Mouse (Mus musculus) stomach, embryonic 15.5 days (tissue): ENCODE results near the gene Foxn1. TPM values are rescaled to one million over a fixed set of nuclear protein-coding genes. Genes with fewer than 3 reads are reported as not detected.

ENCODE experiments used
- ATAC-seq: fragments of 200-750 bp; cut with Nextera tagmentation; 2 replicates; pipeline ENCODE4 v1.8.0; 2017; ENCODE audit warnings: low read depth, moderate number of reproducible peaks, moderate TSS enrichment; ENCODE audit not compliant: insufficient read depth, low FRiP score
- H3K27ac ChIP-seq: fragments of 300-500 bp; sonication (generic); 2 replicates; pipeline ENCODE4 v1.5.1; 2015; ENCODE audit warnings: mild to moderate bottlenecking, inconsistent platforms
- H3K27me3 ChIP-seq: fragments of 300-500 bp; sonication (generic); replicated peaks from 2 replicates; pipeline ENCODE4 v1.6.1; 2015; ENCODE audit warnings: inconsistent platforms
- H3K36me3 ChIP-seq: fragments of 300-500 bp; sonication (generic); 2 replicates; pipeline ENCODE4 v1.6.1; 2015; ENCODE audit warnings: inconsistent platforms
- H3K4me1 ChIP-seq: fragments of 300-500 bp; sonication (generic); 2 replicates; pipeline ENCODE4 v1.6.1; 2015; ENCODE audit warnings: inconsistent platforms
- H3K4me2 ChIP-seq: fragments of 300-500 bp; sonication (generic); 2 replicates; pipeline ENCODE4 v1.6.1; 2015; ENCODE audit warnings: mild to moderate bottlenecking, inconsistent platforms
- H3K4me3 ChIP-seq: fragments of 300-500 bp; sonication (generic); replicated peaks from 2 replicates; pipeline ENCODE4 v1.5.1; 2015; ENCODE audit warnings: inconsistent platforms
- H3K9ac ChIP-seq: fragments of 300-500 bp; sonication (generic); 2 replicates; pipeline ENCODE4 v1.6.1; 2015; ENCODE audit warnings: inconsistent platforms
- H3K9me3 ChIP-seq: fragments of 300-500 bp; sonication (generic); 2 replicates; pipeline ENCODE4 v1.6.1; 2016; ENCODE audit warnings: inconsistent platforms
- WGBS: fragments of 180-500 bp; shearing (Covaris S2); methylation state at CpG from one replicate; pipeline ENCODE4 v1.1.7; 2015; 5-methylcytosine and 5-hydroxymethylcytosine counted together
- polyA plus RNA-seq: library from polyadenylated mRNA; unstranded; fragments of >200 nt; fragmentation: Nextera tagmentation; extraction: Ambion mirVana; gene quantifications from 2 replicates; pipeline ENCODE4 v1.2.1, GENCODE M21; 2015

The Foxn1 gene
- polyA plus RNA-seq, 1 experiment from 2014 or later = 0.90 TPM

DNA sequence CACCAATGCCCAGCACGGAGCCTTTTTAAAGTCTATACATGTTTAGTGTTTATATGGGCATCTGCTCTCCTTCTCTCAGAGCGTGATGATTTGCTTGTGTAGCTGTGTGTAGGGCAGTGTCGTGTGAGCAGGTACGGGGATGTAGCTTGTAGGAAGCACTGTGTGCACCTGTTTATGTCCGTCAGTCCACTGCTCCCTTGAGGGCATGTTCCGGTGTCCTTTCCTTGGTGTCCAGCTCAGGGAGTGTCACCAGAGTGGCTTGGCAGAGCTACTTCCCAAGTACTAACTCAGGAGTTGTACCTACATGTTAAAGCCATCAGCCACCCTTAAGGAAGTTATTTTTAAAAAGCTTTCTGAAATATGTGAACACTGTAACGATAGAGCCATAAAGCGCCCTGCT is 49.3 kb downstream of the Foxn1 start:
- no peaks in the 10 kb centered on the region for H3K9me3 ChIP-seq
- no peak for ATAC-seq
- no peak overlapping the region for H3K4me2 ChIP-seq
- no peak overlapping the region for H3K9ac ChIP-seq
- H3K27ac ChIP-seq = no peak overlapping the region
- WGBS = 94% methylated on average over 8 of the region's 8 CpGs
- H3K4me1 ChIP-seq = no peaks in the 10 kb centered on the region
- no peaks in the 10 kb centered on the region for H3K27me3 ChIP-seq
- peaks cover 25% of the 10 kb centered on the region for H3K36me3 ChIP-seq
- no peak overlapping the region for H3K4me3 ChIP-seq

DNA sequence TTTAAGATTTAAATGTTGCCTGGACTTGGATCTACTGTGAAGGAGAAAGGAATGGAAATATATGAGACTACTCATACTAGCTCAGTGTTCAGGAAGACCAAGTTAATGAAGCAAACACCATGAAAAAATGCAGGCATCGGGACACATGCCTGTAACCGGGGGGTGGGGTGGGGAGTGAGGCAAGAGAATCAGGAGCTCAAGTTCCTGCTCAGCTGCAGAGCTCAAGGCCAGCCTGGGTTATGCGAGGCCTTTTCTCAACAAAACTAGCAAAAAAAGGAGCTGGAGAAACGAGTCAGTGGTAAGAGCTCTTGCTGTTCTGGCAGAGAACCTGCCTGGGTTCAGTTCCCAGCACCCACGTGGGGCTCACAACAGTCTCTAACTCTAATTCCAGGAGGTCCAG is 52.4 kb downstream of the Foxn1 start:
- H3K36me3 ChIP-seq = peaks cover 16% of the 10 kb centered on the region
- no peak overlapping the region for H3K4me2 ChIP-seq
- 88% methylated on average over 5 of the region's 5 CpGs for WGBS
- peaks cover 4% of the 10 kb centered on the region; the same call in 1 of the 2 replicates for H3K4me1 ChIP-seq
- no peaks in the 10 kb centered on the region for H3K9me3 ChIP-seq
- no peak overlapping the region for H3K9ac ChIP-seq
- H3K27ac ChIP-seq = no peak overlapping the region
- H3K4me3 ChIP-seq = no peak overlapping the region
- no peaks in the 10 kb centered on the region for H3K27me3 ChIP-seq
- no peak for ATAC-seq

GRCm38 (mm10) chr11:78332676-78333075 is 53.7 kb downstream of the Foxn1 start:
- Histone ChIP-seq H3K27me3 (no peaks in the 10 kb centered on the region), H3K4me2 (no peak overlapping the region), H3K27ac (no peak overlapping the region), H3K36me3 (peaks cover 11% of the 10 kb centered on the region), H3K4me3 (no peak overlapping the region), H3K9ac (no peak overlapping the region), H3K9me3 (no peaks in the 10 kb centered on the region), H3K4me1 (peaks cover 7% of the 10 kb centered on the region; the same call in 1 of the 2 replicates)
- ATAC-seq = no peak
- WGBS = 93% methylated on average over 12 of the region's 12 CpGs

DNA sequence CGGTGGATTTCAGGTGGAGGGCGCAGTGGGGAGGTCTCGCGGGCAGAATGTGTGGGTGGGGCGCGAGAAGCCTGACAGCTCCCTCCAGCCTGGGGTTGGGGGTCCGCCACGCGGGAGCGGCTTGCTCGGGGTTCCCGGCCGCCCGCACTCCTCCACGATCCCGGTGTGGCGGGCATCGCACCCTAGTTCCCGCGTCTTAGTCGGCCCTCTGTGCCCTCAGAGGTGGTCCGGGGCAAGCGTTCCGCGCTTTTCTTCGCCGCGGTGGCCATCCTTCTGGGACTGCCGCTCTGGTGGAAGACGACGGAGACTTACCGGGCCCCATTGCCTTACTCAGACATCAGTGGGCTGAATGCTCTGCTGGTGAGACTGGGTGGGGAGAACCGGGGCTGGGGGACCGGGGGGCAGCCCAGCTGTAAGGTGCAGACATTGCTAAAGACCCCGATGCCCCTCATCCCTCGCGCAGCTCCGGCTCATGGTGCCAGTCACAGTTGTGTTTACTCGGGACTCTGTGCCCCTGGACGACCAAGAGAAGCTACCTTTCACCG is 57.8 kb downstream of the Foxn1 start:
- peak; percentile 67 for ATAC-seq
- H3K4me2 ChIP-seq = peak overlapping the region; percentile 94
- no peaks in the 10 kb centered on the region for H3K27me3 ChIP-seq
- peaks cover 3% of the 10 kb centered on the region; the same call in 1 of the 2 replicates for H3K36me3 ChIP-seq
- no peak overlapping the region for H3K27ac ChIP-seq
- peak overlapping the region; percentile 85 for H3K9ac ChIP-seq
- no peaks in the 10 kb centered on the region for H3K9me3 ChIP-seq
- peak overlapping the region; percentile 84 for H3K4me3 ChIP-seq
- H3K4me1 ChIP-seq = peaks cover 8% of the 10 kb centered on the region; the same call in 1 of the 2 replicates
- WGBS = under 1% methylated on average over 41 of the region's 41 CpGs

- peak; percentile 95 for ATAC-seq
- WGBS = 11% methylated on average over 37 of the region's 37 CpGs
- peaks cover 2% of the 10 kb centered on the region; the same call in 1 of the 2 replicates for H3K36me3 ChIP-seq
- peak within 1 kb of the TSS; percentile 94 for H3K4me2 ChIP-seq
- H3K9ac ChIP-seq = peak within 1 kb of the TSS; percentile 85
- H3K4me1 ChIP-seq = peaks cover 16% of the 10 kb centered on the region; the same call in 1 of the 2 replicates
- no peaks in the 10 kb centered on the region for H3K27me3 ChIP-seq
- H3K4me3 ChIP-seq = peak within 1 kb of the TSS; percentile 84
- peak within 1 kb of the TSS; percentile 62; the same call in 1 of the 2 replicates for H3K27ac ChIP-seq
- H3K9me3 ChIP-seq = no peaks in the 10 kb centered on the region
These were observed 58.5 kb downstream of the Foxn1 start, which contains the start of gene Pigs for GRCm38 (mm10) chr11:78327634-78328511. Gene Pigs (plus strand): TSS chr11:78328415.

- ATAC-seq = no peak
- Histone ChIP-seq H3K4me3 (no peak overlapping the region), H3K4me1 (peaks cover 20% of the 10 kb centered on the region), H3K4me2 (no peak overlapping the region), H3K27ac (no peak overlapping the region), H3K36me3 (no peaks in the 10 kb centered on the region), H3K9ac (no peak overlapping the region), H3K9me3 (no peaks in the 10 kb centered on the region), H3K27me3 (no peaks in the 10 kb centered on the region)
- WGBS = 89% methylated on average over 4 of the region's 4 CpGs
These were observed 59.1 kb downstream of the Foxn1 start for GRCm38 (mm10) chr11:78327215-78327614.

DNA sequence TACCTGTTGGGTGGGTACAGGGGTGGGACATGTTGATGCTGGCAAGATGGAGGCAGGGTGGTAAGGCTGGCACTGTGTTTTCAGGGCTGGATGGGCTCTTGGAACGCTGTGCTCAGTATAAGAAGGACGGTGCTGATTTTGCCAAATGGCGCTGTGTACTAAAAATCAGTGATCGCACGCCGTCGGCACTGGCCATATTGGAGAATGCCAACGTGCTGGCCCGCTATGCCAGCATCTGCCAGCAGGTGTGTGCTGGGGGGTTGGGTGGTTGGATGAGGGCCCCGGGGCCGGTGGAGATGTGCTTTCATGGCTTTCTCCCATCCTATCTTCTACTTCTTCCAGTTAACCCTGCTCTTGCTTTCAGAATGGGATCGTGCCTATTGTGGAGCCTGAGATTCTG is 61.4 kb downstream of the Foxn1 start:
- Histone ChIP-seq H3K4me1 (peaks cover 23% of the 10 kb centered on the region), H3K27me3 (no peaks in the 10 kb centered on the region), H3K9me3 (no peaks in the 10 kb centered on the region), H3K4me2 (no peak overlapping the region), H3K4me3 (no peak overlapping the region), H3K9ac (no peak overlapping the region), H3K27ac (no peak overlapping the region), H3K36me3 (peaks cover 8% of the 10 kb centered on the region; the same call in 1 of the 2 replicates)
- no peak for ATAC-seq
- WGBS = 94% methylated on average over 12 of the region's 12 CpGs

DNA sequence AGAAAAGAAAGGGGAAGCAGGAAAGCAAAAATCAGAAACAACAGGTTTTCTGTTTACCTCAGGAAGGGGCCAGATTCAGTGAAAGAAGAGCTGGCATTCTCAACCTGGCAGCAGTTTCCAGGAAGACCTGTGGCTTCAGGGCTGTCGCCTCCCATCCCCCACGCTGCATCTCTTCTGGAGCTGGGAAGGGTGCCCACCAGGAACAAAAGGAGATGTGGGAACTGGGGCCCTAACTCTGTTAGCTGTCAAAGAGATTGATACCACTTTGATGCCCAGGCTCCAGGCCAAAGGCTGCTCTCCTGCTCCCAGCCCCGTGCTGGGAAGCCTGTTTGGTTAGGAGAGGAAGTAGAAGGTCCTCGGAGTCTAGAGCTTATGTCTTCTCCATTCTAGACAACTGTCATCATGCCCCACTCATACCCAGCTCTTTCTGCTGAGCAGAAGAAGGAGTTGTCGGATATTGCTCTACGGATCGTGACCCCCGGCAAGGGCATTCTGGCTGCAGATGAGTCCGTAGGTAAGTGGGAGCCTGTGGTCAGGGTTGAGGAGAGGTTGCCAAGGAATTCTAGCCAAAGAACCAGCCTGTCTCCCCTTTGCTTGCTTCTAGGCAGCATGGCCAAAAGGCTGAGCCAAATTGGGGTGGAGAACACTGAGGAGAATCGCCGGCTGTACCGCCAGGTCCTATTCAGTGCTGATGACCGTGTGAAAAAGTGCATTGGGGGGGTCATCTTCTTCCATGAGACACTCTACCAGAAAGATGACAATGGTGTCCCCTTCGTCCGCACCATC is 62.2 kb downstream of the Foxn1 start:
- no peak for ATAC-seq
- peaks cover 13% of the 10 kb centered on the region for H3K36me3 ChIP-seq
- no peaks in the 10 kb centered on the region for H3K27me3 ChIP-seq
- no peak overlapping the region for H3K4me3 ChIP-seq
- H3K9ac ChIP-seq = no peak overlapping the region
- no peak overlapping the region for H3K4me2 ChIP-seq
- 83% methylated on average over 15 of the region's 15 CpGs for WGBS
- no peak overlapping the region for H3K27ac ChIP-seq
- no peaks in the 10 kb centered on the region for H3K9me3 ChIP-seq
- peaks cover 20% of the 10 kb centered on the region for H3K4me1 ChIP-seq

DNA sequence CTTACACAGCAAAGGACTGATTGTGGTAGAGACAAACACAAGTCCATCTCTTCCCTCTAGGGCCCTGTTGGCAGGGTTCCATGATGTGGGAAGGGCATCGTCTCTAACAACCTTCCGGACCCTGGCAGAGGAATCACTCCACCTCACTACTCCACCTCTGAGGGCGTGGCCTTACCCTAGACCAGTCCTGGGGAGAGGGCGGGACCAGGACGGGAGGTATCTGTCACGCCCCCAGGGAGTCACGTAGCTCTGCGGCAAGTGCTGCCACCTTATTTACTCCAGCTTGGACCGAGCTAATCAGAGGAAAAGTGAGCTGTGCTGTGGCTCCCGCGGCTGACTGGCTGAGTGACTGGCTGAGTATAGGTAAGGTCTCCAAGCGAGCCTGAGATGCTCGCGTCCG is 63.5 kb downstream of the Foxn1 start, which contains the start of gene Aldoc:
Gene Aldoc (plus strand): TSS at position 109 of the 400 bp plus-strand sequence.
- H3K9ac ChIP-seq = no peak within 1 kb of the TSS
- WGBS = 5% methylated on average over 15 of the region's 15 CpGs
- H3K27me3 ChIP-seq = no peaks in the 10 kb centered on the region
- H3K36me3 ChIP-seq = peaks cover 23% of the 10 kb centered on the region
- peak; percentile 99 for ATAC-seq
- H3K4me2 ChIP-seq = peak within 1 kb of the TSS; percentile 43
- peak within 1 kb of the TSS; percentile 69 for H3K27ac ChIP-seq
- H3K9me3 ChIP-seq = no peaks in the 10 kb centered on the region
- peaks cover 15% of the 10 kb centered on the region; the same call in 1 of the 2 replicates for H3K4me1 ChIP-seq
- peak within 1 kb of the TSS; percentile 25 for H3K4me3 ChIP-seq

DNA sequence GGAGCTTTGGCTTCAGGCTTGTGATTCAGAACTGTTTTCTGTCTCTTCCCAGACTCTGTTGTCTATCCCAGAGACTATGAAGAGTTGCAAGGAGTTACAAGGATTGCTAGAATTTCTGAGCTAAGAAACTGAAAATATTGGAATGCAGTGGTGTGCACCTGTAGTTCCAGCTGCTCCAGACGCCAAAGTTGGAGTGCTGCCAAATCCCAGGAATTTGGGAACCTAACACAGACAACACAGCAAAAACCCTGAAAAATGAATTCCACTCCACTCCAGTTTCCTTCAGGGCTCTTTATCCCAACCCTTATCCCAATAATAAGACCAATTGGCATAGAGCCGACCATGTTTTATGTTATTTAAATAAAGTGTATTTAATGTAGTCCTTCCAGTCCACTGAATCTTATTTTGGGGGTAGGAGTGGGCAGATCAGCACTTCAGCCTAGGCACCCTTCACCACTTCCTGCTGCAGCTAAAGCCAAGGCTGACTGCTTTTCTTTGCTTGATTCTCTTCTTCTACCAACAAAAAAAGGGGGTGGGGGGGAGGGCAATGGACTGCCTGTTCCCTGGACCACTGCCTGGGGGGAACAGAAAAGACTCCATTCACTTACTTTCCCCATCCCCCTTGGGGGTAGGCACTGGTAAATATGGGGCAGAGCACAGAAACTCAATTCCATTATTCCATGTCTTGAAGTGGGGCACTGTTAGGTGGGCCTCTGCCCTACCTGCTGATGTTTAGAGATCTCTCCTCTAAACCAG is 64.1 kb downstream of the Foxn1 start:
- peak overlapping the region; percentile 43 for H3K4me2 ChIP-seq
- WGBS = 43% methylated on average over 2 of the region's 2 CpGs
- no peak for ATAC-seq
- H3K36me3 ChIP-seq = peaks cover 29% of the 10 kb centered on the region
- no peak overlapping the region for H3K9ac ChIP-seq
- H3K4me3 ChIP-seq = no peak overlapping the region
- no peaks in the 10 kb centered on the region for H3K27me3 ChIP-seq
- peak overlapping the region; percentile 59; the same call in 1 of the 2 replicates for H3K27ac ChIP-seq
- no peaks in the 10 kb centered on the region for H3K9me3 ChIP-seq
- H3K4me1 ChIP-seq = peaks cover 15% of the 10 kb centered on the region; the same call in 1 of the 2 replicates

GRCm38 (mm10) chr11:78318411-78318810 is 67.9 kb downstream of the Foxn1 start:
- peaks cover 13% of the 10 kb centered on the region; the same call in 1 of the 2 replicates for H3K4me1 ChIP-seq
- H3K9ac ChIP-seq = no peak overlapping the region
- H3K27ac ChIP-seq = no peak overlapping the region
- no peaks in the 10 kb centered on the region for H3K27me3 ChIP-seq
- no peak overlapping the region for H3K4me3 ChIP-seq
- no peak for ATAC-seq
- H3K9me3 ChIP-seq = no peaks in the 10 kb centered on the region
- WGBS = 95% methylated on average over 2 of the region's 2 CpGs
- H3K4me2 ChIP-seq = no peak overlapping the region
- peaks cover 51% of the 10 kb centered on the region for H3K36me3 ChIP-seq
